Mouse (Mus musculus) erythroblast, embryonic 14.5 days (primary cell): ENCODE results near the gene Gm20777. TPM values are rescaled to one million over a fixed set of nuclear protein-coding genes. Genes with fewer than 3 reads are reported as not detected.
"Not testable (repeated sequence)": the region's sequence is repeated elsewhere in the genome, so short reads cannot be mapped to it uniquely, and the experiment has no call there.

Source experiments
- H3K27me3 ChIP-seq: 2 replicates; pipeline ENCODE4 v1.6.1; 2012; ENCODE audit warnings: inconsistent platforms; ENCODE audit not compliant: control insufficient read depth
- H3K36me3 ChIP-seq: 2 replicates; pipeline ENCODE4 v1.6.1; 2012; ENCODE audit warnings: mild to moderate bottlenecking, inconsistent platforms; ENCODE audit not compliant: control insufficient read depth
- H3K4me1 ChIP-seq: 2 replicates; pipeline ENCODE4 v1.6.1; 2012; ENCODE audit warnings: inconsistent platforms; ENCODE audit not compliant: control insufficient read depth
- H3K4me3 ChIP-seq: replicated peaks from 2 replicates; pipeline ENCODE3; 2012; ENCODE audit warnings: moderate library complexity, mild to moderate bottlenecking, inconsistent platforms
- H3K9me3 ChIP-seq: 2 replicates; pipeline ENCODE4 v1.6.1; 2012; ENCODE audit warnings: low read length, inconsistent platforms, mixed read lengths; ENCODE audit not compliant: control insufficient read depth
- polyA plus RNA-seq: library from polyadenylated mRNA; stranded (reverse); fragments of >175 nt; gene quantifications from 2 replicates; pipeline ENCODE4 v1.2.3, GENCODE M21; 2012

The Gm20777 gene
- not detected in 2 replicates for polyA plus RNA-seq

GRCm38 (mm10) chrY:10752350-10752749, at the start of gene Gm20777:
Gene Gm20777, minus strand, starts transcription at chrY:10752450.
- H3K4me3 ChIP-seq, H3K9me3 ChIP-seq, H3K4me1 ChIP-seq, H3K27me3 ChIP-seq, H3K36me3 ChIP-seq: not testable (repeated sequence)

- H3K36me3 ChIP-seq, H3K4me3 ChIP-seq, H3K4me1 ChIP-seq, H3K27me3 ChIP-seq: not testable (repeated sequence)
- H3K9me3 ChIP-seq: peaks cover 20% of the 10 kb centered on the region
These were observed 42.7 kb downstream of the Gm20777 start for GRCm38 (mm10) chrY:10709551-10709950.

- not testable (repeated sequence) for H3K36me3 ChIP-seq, H3K4me3 ChIP-seq, H3K27me3 ChIP-seq, H3K4me1 ChIP-seq
- peaks cover 20% of the 10 kb centered on the region for H3K9me3 ChIP-seq
These were observed 43.5 kb downstream of the Gm20777 start for GRCm38 (mm10) chrY:10708761-10709160.

DNA sequence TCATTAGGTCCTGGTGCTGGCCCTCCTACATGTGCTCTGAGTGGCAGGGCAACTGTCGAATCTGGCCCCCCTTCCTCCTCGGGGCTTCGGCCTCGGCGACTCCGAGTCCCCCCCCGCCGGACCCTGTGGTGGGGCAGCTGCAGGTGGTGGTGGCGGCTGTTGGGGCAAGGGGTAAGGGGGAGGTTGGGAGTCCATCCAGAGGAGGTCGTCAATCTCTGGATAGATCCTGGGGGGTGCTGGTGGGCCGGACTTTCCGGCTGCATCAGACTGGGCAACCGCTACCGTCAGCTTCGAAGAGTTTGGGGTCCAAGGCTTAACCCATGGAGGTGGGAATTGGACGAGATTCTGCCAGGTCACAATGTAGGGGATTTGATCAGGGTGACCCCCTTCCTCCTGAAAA, 44.0 kb downstream of the Gm20777 start:
- not testable (repeated sequence) for H3K36me3 ChIP-seq, H3K4me1 ChIP-seq, H3K27me3 ChIP-seq, H3K4me3 ChIP-seq
- peaks cover 20% of the 10 kb centered on the region for H3K9me3 ChIP-seq

GRCm38 (mm10) chrY:10706686-10707085, 45.6 kb downstream of the Gm20777 start:
- not testable (repeated sequence) for H3K27me3 ChIP-seq, H3K4me3 ChIP-seq, H3K4me1 ChIP-seq, H3K36me3 ChIP-seq
- peaks cover 20% of the 10 kb centered on the region for H3K9me3 ChIP-seq

Other genes starting within 250 kb of the Gm20777 start
- gene Gm20737, start 216.4 kb downstream of the Gm20777 start, polyA plus RNA-seq: not detected in 2 replicates
- gene Gm21775, start 199.0 kb downstream of the Gm20777 start, polyA plus RNA-seq: not detected in 2 replicates
- gene Gm21900, start 136.1 kb downstream of the Gm20777 start, polyA plus RNA-seq: not detected in 2 replicates